Mouse (Mus musculus) lung, adult 2 months (tissue): ENCODE measurements around the gene 4921517D22Rik.

ENCODE experiments used
- CTCF ChIP-seq: fragments of 200-500 bp; IDR thresholded peaks from 2 replicates; pipeline ENCODE4 v1.5.1; 2011; ENCODE audit warnings: mild to moderate bottlenecking, low read length, control low read depth; ENCODE audit not compliant: insufficient read depth
- POLR2A ChIP-seq: fragments of 200-500 bp; IDR thresholded peaks from 2 replicates; pipeline ENCODE4 v1.6.1; 2011; ENCODE audit warnings: low read depth, mild to moderate bottlenecking, control low read depth, low read length, borderline replicate concordance; ENCODE audit errors: extremely low read depth

DNA sequence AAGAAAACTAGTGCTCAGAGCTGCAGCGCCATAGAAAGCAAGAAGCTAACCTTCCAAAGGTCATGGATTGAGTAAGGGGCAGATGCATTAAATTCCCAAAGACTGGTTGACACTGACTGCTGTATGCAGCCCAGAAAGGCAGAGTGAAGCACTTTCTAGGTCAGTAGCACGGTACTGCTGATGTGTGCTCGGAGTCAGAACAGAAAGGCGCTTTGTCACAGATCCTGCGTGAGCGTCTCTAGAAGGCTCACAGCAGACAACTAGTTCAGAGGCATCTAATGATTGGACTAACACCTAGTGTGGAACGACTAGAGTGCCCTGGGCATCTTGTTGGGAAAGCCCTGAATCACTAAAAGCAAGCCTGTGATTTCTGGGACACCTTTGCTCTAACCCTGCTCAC is 56.1 kb downstream of the 4921517D22Rik start:
- TF ChIP-seq POLR2A, result no peak
- TF ChIP-seq CTCF, result no peak
